Mouse (Mus musculus) CH12.LX (cell line): ENCODE measurements around the gene Tpi1. TPM values are rescaled to one million over a fixed set of nuclear protein-coding genes. Genes with fewer than 3 reads are reported as not detected.
A peak's percentile ranks its signal among the peaks of the same experiment; 100 is the strongest.

Source experiments
- DNase-seq: peaks from one replicate; pipeline ENCODE4 v3.0.0-alpha.2; 2013; ENCODE audit errors: extremely low read depth
- H3K27ac ChIP-seq: 2 replicates; pipeline ENCODE4 v1.5.1; 2012; ENCODE audit warnings: low read depth, mild to moderate bottlenecking, control low read depth, moderate library complexity; ENCODE audit not compliant: insufficient read depth
- H3K27me3 ChIP-seq: replicated peaks from 2 replicates; pipeline ENCODE3; 2012; ENCODE audit warnings: inconsistent platforms
- H3K36me3 ChIP-seq, 2 experiments: replicated peaks in 1 of 2; 2 replicates each; pipeline versions ENCODE3 to v1.6.1; 2012; ENCODE audit warnings: inconsistent platforms in 1 of 2, low read length in 1 of 2, mild to moderate bottlenecking in 1 of 2, mixed read lengths in 1 of 2, moderate library complexity in 1 of 2; ENCODE audit not compliant: control insufficient read depth in 1 of 2, insufficient read depth in 1 of 2
- H3K4me1 ChIP-seq, 2 experiments: 2 replicates each; pipeline ENCODE4 v1.6.1; 2012; ENCODE audit warnings: inconsistent platforms in 1 of 2, moderate library complexity in 1 of 2; ENCODE audit not compliant: insufficient read depth in 2 of 2, control insufficient read depth in 1 of 2
- H3K4me2 ChIP-seq: 2 replicates; pipeline ENCODE4 v1.6.1; 2012; ENCODE audit warnings: low read depth, mild to moderate bottlenecking, control low read depth; ENCODE audit not compliant: poor library complexity, insufficient read depth, severe bottlenecking
- H3K4me3 ChIP-seq, 3 experiments: fragments of 150-350 bp in 1 of 3; sonication (generic) in 1 of 3; replicated peaks in 1 of 3; 2 replicates each; pipeline versions ENCODE3 to v1.5.1; 2011 to 2012; ENCODE audit warnings: low read depth in 2 of 3, low read length in 2 of 3, mild to moderate bottlenecking in 2 of 3, moderate library complexity in 2 of 3, control low read depth in 1 of 3, improper control_type of control experiment in 1 of 3, inconsistent platforms in 1 of 3, mixed read lengths in 1 of 3; ENCODE audit not compliant: poor library complexity in 1 of 3
- H3K79me2 ChIP-seq: replicated peaks from 2 replicates; pipeline ENCODE4 v1.6.1; 2012; ENCODE audit warnings: mild to moderate bottlenecking, moderate library complexity; ENCODE audit not compliant: control insufficient read depth, poor library complexity, insufficient read depth, severe bottlenecking; ENCODE audit errors: extremely low read depth
- H3K9ac ChIP-seq: 2 replicates; pipeline ENCODE4 v1.6.1; 2012; ENCODE audit warnings: low read depth, mild to moderate bottlenecking, control low read depth, moderate library complexity; ENCODE audit not compliant: insufficient read depth
- H3K9me3 ChIP-seq: replicated peaks from 2 replicates; pipeline ENCODE3; 2012; ENCODE audit warnings: low read length, inconsistent platforms, mixed read lengths
- BHLHE40 ChIP-seq: IDR thresholded peaks from 2 replicates; pipeline ENCODE4 v1.6.1; 2011; ENCODE audit warnings: mild to moderate bottlenecking, low read depth, low read length, improper control_type of control experiment
- CHD2 ChIP-seq: IDR thresholded peaks from 2 replicates; pipeline ENCODE4 v1.6.1; 2011; ENCODE audit warnings: low read length, improper control_type of control experiment
- CTCF ChIP-seq, 2 experiments: IDR thresholded peaks in 1 of 2; conservative IDR thresholded peaks in 1 of 2; 2 replicates each; pipeline ENCODE4 v1.5.1; 2011 to 2012; ENCODE audit warnings: low read depth in 2 of 2, low read length in 2 of 2, improper control_type of control experiment in 1 of 2, inconsistent platforms in 1 of 2, mild to moderate bottlenecking in 1 of 2, moderate library complexity in 1 of 2
- E2F4 ChIP-seq: IDR thresholded peaks from 2 replicates; pipeline ENCODE4 v1.6.1; 2011; ENCODE audit warnings: low read depth, low read length, improper control_type of control experiment; ENCODE audit not compliant: insufficient replicate concordance
- GABPA ChIP-seq: IDR thresholded peaks from 2 replicates; pipeline ENCODE4 v1.6.1; 2012; ENCODE audit warnings: low read depth, low read length, improper control_type of control experiment, inconsistent platforms; ENCODE audit not compliant: insufficient replicate concordance
- HCFC1 ChIP-seq: IDR thresholded peaks from 2 replicates; pipeline ENCODE4 v1.6.1; 2012; ENCODE audit warnings: low read depth, mild to moderate bottlenecking, inconsistent platforms, low read length, improper control_type of control experiment
- MAX ChIP-seq: IDR thresholded peaks from 2 replicates; pipeline ENCODE4 v1.6.1; 2011; ENCODE audit warnings: low read length, improper control_type of control experiment
- MAZ ChIP-seq: IDR thresholded peaks from 2 replicates; pipeline ENCODE4 v1.6.1; 2012; ENCODE audit warnings: low read depth, mild to moderate bottlenecking, inconsistent platforms, low read length, improper control_type of control experiment, moderate library complexity
- MEF2A ChIP-seq: IDR thresholded peaks from 2 replicates; pipeline ENCODE4 v1.6.1; 2014; ENCODE audit warnings: low read depth, mild to moderate bottlenecking, inconsistent platforms, low read length, improper control_type of control experiment, borderline replicate concordance
- NELFE ChIP-seq: IDR thresholded peaks from 2 replicates; pipeline ENCODE4 v1.6.1; 2011; ENCODE audit warnings: low read depth, low read length, improper control_type of control experiment
- POLR2AphosphoS2 ChIP-seq: IDR thresholded peaks from 2 replicates; pipeline ENCODE4 v1.6.1; 2011; ENCODE audit warnings: low read depth, low read length, improper control_type of control experiment
- RAD21 ChIP-seq: IDR thresholded peaks from 2 replicates; pipeline ENCODE4 v1.6.1; 2011; ENCODE audit warnings: low read depth, mild to moderate bottlenecking, low read length, improper control_type of control experiment, moderate library complexity
- SIN3A ChIP-seq: IDR thresholded peaks from 2 replicates; pipeline ENCODE4 v1.6.1; 2012; ENCODE audit warnings: low read length, improper control_type of control experiment, inconsistent platforms
- SMC3 ChIP-seq: IDR thresholded peaks from 2 replicates; pipeline ENCODE4 v1.6.1; 2011; ENCODE audit warnings: low read depth, low read length, improper control_type of control experiment
- TBP ChIP-seq: conservative IDR thresholded peaks from 2 replicates; pipeline ENCODE4 v1.6.1; 2011; ENCODE audit warnings: low read depth, low read length, improper control_type of control experiment
- TCF12 ChIP-seq: IDR thresholded peaks from 2 replicates; pipeline ENCODE4 v1.6.1; 2014; ENCODE audit warnings: low read depth, mild to moderate bottlenecking, inconsistent platforms, low read length, improper control_type of control experiment
- USF2 ChIP-seq: conservative IDR thresholded peaks from 2 replicates; pipeline ENCODE4 v1.6.1; 2011; ENCODE audit warnings: low read depth, low read length, improper control_type of control experiment
- ZNF384 ChIP-seq: IDR thresholded peaks from 2 replicates; pipeline ENCODE4 v1.6.1; 2012; ENCODE audit warnings: low read depth, low read length, improper control_type of control experiment, inconsistent platforms
- dilution Hi-C: fragments of 300-500 bp; cut with MboI; formaldehyde crosslinking; loops from 2 replicates; pipeline ENCODE4 v1.14.3; 2020; ENCODE audit warnings: low sequenced_read_pairs; ENCODE audit not compliant: extremely low pct_unique_long_range_greater_than_20kb, extremely low pct_ligation_motif_present
- in situ Hi-C: fragments of 300-500 bp; cut with MboI; formaldehyde crosslinking; loops from 3 replicates; pipeline ENCODE4 v1.14.3; 2019; ENCODE audit warnings: low sequenced_read_pairs, low pct_ligation_motif_present, low pct_unique_long_range_greater_than_20kb, mixed read lengths
- polyA plus RNA-seq: library from polyadenylated mRNA; unstranded; fragments of >175 nt; gene quantifications from 2 replicates; pipeline ENCODE4 v1.2.1, GENCODE M21; 2012; ENCODE audit warnings: low read depth; ENCODE audit not compliant: insufficient read length
- total RNA-seq, 2 experiments: library from RNA; depleted of rRNA; stranded (reverse); fragments of 300-350 nt in 1 of 2; fragments of >200 nt in 1 of 2; gene quantifications; 2 replicates each; pipeline ENCODE4 v1.2.3; 2012 to 2014

Tpi1 gene
- total and polyA plus RNA-seq, 3 experiments, result 758 to 1,645 (median 1,303) TPM

GRCm38 (mm10) chr6:124854647-124855046 lies 40.6 kb upstream of the Tpi1 start:
- H3K4me2 ChIP-seq, result no peak overlapping the region
- no peak for DNase-seq
- dilution Hi-C loops, result no loop called here
- H3K36me3 ChIP-seq, result no peaks in the 10 kb centered on the region
- TF ChIP-seq GABPA, result no peak
- peaks cover 0 to 6% of the 10 kb centered on the region in 2 experiments; a peak in 2 of 4 replicates for H3K4me1 ChIP-seq
- no peak overlapping the region for H3K4me3 ChIP-seq
- in situ Hi-C loops, result loop anchor here (25.0 kb wide), 1 partner anchor 183 kb away; the partner anchor contains the start of genes Acrbp and Ing4
- H3K27me3 ChIP-seq, result peaks cover 44% of the 10 kb centered on the region
- H3K27ac ChIP-seq, result no peak overlapping the region
- H3K9ac ChIP-seq, result no peak overlapping the region
- no peaks in the 10 kb centered on the region for H3K9me3 ChIP-seq
- H3K79me2 ChIP-seq, result no peaks in the 10 kb centered on the region

- Histone ChIP-seq H3K4me1 (peaks cover 0 to 4% of the 10 kb centered on the region in 2 experiments; a peak in 2 of 4 replicates), H3K9me3 (no peaks in the 10 kb centered on the region), H3K9ac (no peak overlapping the region), H3K4me2 (no peak overlapping the region), H3K79me2 (no peaks in the 10 kb centered on the region), H3K27ac (no peak overlapping the region), H3K36me3 (no peaks in the 10 kb centered on the region), H3K4me3 (no peak overlapping the region), H3K27me3 (peaks cover 48% of the 10 kb centered on the region)
- dilution Hi-C loops (no loop called here), in situ Hi-C loops (loop anchor here (25.0 kb wide), 1 partner anchor 187 kb away; the partner anchor contains the start of genes Acrbp and Ing4)
- TF ChIP-seq USF2 (no peak), CHD2 (no peak)
- no peak for DNase-seq
These were observed 36.4 kb upstream of the Tpi1 start for GRCm38 (mm10) chr6:124850535-124850934.

- Histone ChIP-seq H3K4me3 (no peak overlapping the region), H3K27ac (no peak overlapping the region), H3K9me3 (no peaks in the 10 kb centered on the region), H3K4me2 (no peak overlapping the region), H3K27me3 (peaks cover 24% of the 10 kb centered on the region), H3K9ac (no peak overlapping the region), H3K4me1 (peaks cover 3 to 20% of the 10 kb centered on the region in 2 experiments; a peak in 3 of 4 replicates), H3K79me2 (no peaks in the 10 kb centered on the region), H3K36me3 (no peaks in the 10 kb centered on the region)
- TF ChIP-seq MAX (peak; percentile 14; the same call in 1 of the 2 replicates), NELFE (0 out of 2 replicates have a peak, but pooled peaks have one; percentile 52), MEF2A (peak; percentile 23; the same call in 1 of the 2 replicates), MAZ (peak; percentile 58; the same call in 1 of the 2 replicates), HCFC1 (peak; percentile 21; the same call in 1 of the 2 replicates), E2F4 (no peak), SMC3 (peak; percentile 76), CTCF (conservative IDR thresholded peaks at IDR 0.05 in 1 of 2, IDR thresholded peaks at IDR 0.05 in 1 of 2; ENCODE audit: low read depth in 2 of 2, low read length in 2 of 2) (peak; percentile 88 to 93), TBP (no peak), BHLHE40 (0 out of 2 replicates have a peak, but pooled peaks have one; percentile 11), TCF12 (no peak), SIN3A (peak; percentile 48; the same call in 1 of the 2 replicates), POLR2AphosphoS2 (no peak), RAD21 (peak; percentile 62), ZNF384 (0 out of 2 replicates have a peak, but pooled peaks have one; percentile 8)
- peak; percentile 89 for DNase-seq
- in situ Hi-C loops, result loop anchor here (10.0 kb wide), 1 partner anchor 87 kb away; the partner anchor contains the start of gene Mlf2
- dilution Hi-C loops, result no loop called here
These were observed 33.2 kb upstream of the Tpi1 start for GRCm38 (mm10) chr6:124847305-124847704.
